Mouse (Mus musculus) bone marrow, adult 2 months (tissue): Measurements from ENCODE around the gene Srebf2. TPM values are rescaled to one million over a fixed set of nuclear protein-coding genes. Genes with fewer than 3 reads are reported as not detected.

ENCODE experiments used
- H3K27ac ChIP-seq: fragments of 200-500 bp; 2 replicates; pipeline ENCODE4 v1.5.1; 2012; ENCODE audit warnings: low read depth, mild to moderate bottlenecking, control low read depth, inconsistent platforms, low read length; ENCODE audit not compliant: control insufficient read depth, poor library complexity, insufficient read depth
- H3K4me1 ChIP-seq: fragments of 200-500 bp; 2 replicates; pipeline ENCODE4 v1.6.1; 2011; ENCODE audit warnings: low read length; ENCODE audit not compliant: control insufficient read depth, insufficient read depth
- H3K4me3 ChIP-seq: fragments of 200-500 bp; replicated peaks from 2 replicates; pipeline ENCODE3; 2011; ENCODE audit warnings: mild to moderate bottlenecking, low read depth, low read length, control low read depth; ENCODE audit not compliant: control insufficient read depth
- CTCF ChIP-seq: fragments of 200-500 bp; IDR thresholded peaks from 2 replicates; pipeline ENCODE4 v1.5.1; 2011; ENCODE audit warnings: low read length, control low read depth; ENCODE audit not compliant: control insufficient read depth, insufficient read depth
- POLR2A ChIP-seq: fragments of 200-500 bp; IDR thresholded peaks from 2 replicates; pipeline ENCODE4 v1.6.1; 2011; ENCODE audit warnings: low read depth, mild to moderate bottlenecking, control low read depth, low read length, borderline replicate concordance; ENCODE audit not compliant: control insufficient read depth
- whole genome bisulfite sequencing: fragments of 180-500 bp; shearing (Covaris S2); methylation state at CpG from one replicate; pipeline ENCODE4 v1.1.7; 2018; 5-methylcytosine and 5-hydroxymethylcytosine counted together
- polyA plus RNA-seq: library from polyadenylated mRNA; stranded (reverse); fragments of >200 nt; gene quantifications from 2 replicates; pipeline ENCODE4 v1.2.4, GENCODE M21; 2011; ENCODE audit warnings: low replicate concordance; ENCODE audit not compliant: missing spikeins, insufficient read depth, insufficient read length

The Srebf2 gene
- polyA plus RNA-seq, 1 experiment, result 46.3 TPM

- TF ChIP-seq CTCF, result peak; percentile 34; the same call in 1 of the 2 replicates
- no peak for TF ChIP-seq POLR2A
- Histone ChIP-seq H3K4me3 (no peak overlapping the region), H3K27ac (no peak overlapping the region), H3K4me1 (peaks cover 15% of the 10 kb centered on the region)
- 94% methylated on average over 4 of the region's 4 CpGs for WGBS
These were observed 35.3 kb downstream of the Srebf2 start for GRCm38 (mm10) chr15:82182311-82182710.

GRCm38 (mm10) chr15:82183596-82183995 lies 36.6 kb downstream of the Srebf2 start:
- WGBS, result 90% methylated on average over 10 of the region's 10 CpGs
- no peak overlapping the region for H3K4me3 ChIP-seq
- peaks cover 15% of the 10 kb centered on the region for H3K4me1 ChIP-seq
- peak overlapping the region; percentile 37; the same call in 1 of the 2 replicates for H3K27ac ChIP-seq
- TF ChIP-seq CTCF, result no peak
- TF ChIP-seq POLR2A, result no peak

- TF ChIP-seq CTCF, result no peak
- TF ChIP-seq POLR2A, result no peak
- no peak overlapping the region for H3K4me3 ChIP-seq
- H3K4me1 ChIP-seq, result peaks cover 15% of the 10 kb centered on the region
- 56% methylated on average over 7 of the region's 7 CpGs for WGBS
- H3K27ac ChIP-seq, result peak overlapping the region; percentile 37
These were observed 37.2 kb downstream of the Srebf2 start for GRCm38 (mm10) chr15:82184183-82184582.

- H3K4me1 ChIP-seq, result peaks cover 15% of the 10 kb centered on the region
- 84% methylated on average over 10 of the region's 10 CpGs for WGBS
- no peak overlapping the region for H3K4me3 ChIP-seq
- peak overlapping the region; percentile 35; the same call in 1 of the 2 replicates for H3K27ac ChIP-seq
- TF ChIP-seq POLR2A (no peak), CTCF (no peak)
These were observed 37.7 kb downstream of the Srebf2 start for GRCm38 (mm10) chr15:82184656-82185055.

GRCm38 (mm10) chr15:82185062-82185783 lies 38.2 kb downstream of the Srebf2 start:
- no peak overlapping the region for H3K4me3 ChIP-seq
- WGBS, result 86% methylated on average over 14 of the region's 14 CpGs
- H3K4me1 ChIP-seq, result peaks cover 15% of the 10 kb centered on the region
- TF ChIP-seq CTCF (no peak), POLR2A (no peak)
- no peak overlapping the region; the same call in 1 of the 2 replicates for H3K27ac ChIP-seq

GRCm38 (mm10) chr15:82186131-82186530 lies 39.1 kb downstream of the Srebf2 start:
- H3K27ac ChIP-seq, result peak overlapping the region; percentile 74
- 72% methylated on average over 14 of the region's 14 CpGs for WGBS
- TF ChIP-seq POLR2A, result no peak
- TF ChIP-seq CTCF, result no peak
- no peak overlapping the region for H3K4me3 ChIP-seq
- peaks cover 15% of the 10 kb centered on the region for H3K4me1 ChIP-seq

- peak overlapping the region; percentile 84 for H3K27ac ChIP-seq
- WGBS, result 8% methylated on average over 5 of the region's 5 CpGs
- H3K4me3 ChIP-seq, result no peak overlapping the region
- TF ChIP-seq POLR2A (no peak), CTCF (no peak)
- peaks cover 15% of the 10 kb centered on the region for H3K4me1 ChIP-seq
These were observed 40.0 kb downstream of the Srebf2 start for GRCm38 (mm10) chr15:82186931-82187330.

GRCm38 (mm10) chr15:82187401-82187800 lies 40.4 kb downstream of the Srebf2 start:
- Histone ChIP-seq H3K4me1 (peaks cover 15% of the 10 kb centered on the region), H3K4me3 (no peak overlapping the region), H3K27ac (peak overlapping the region; percentile 74)
- 87% methylated on average over 4 of the region's 4 CpGs for WGBS
- no peak for TF ChIP-seq CTCF
